Mouse (Mus musculus) megakaryocyte, embryonic 14.5 days (primary cell): ENCODE data around the gene Slc37a4.

ENCODE experiments used
- FLI1 ChIP-seq: IDR thresholded peaks from 2 replicates; pipeline ENCODE4 v1.6.1; 2012; ENCODE audit warnings: low read length, inconsistent platforms, mixed read lengths
- GATA1 ChIP-seq: IDR thresholded peaks from 3 replicates; pipeline ENCODE4 v1.6.1; 2012; ENCODE audit warnings: mixed read lengths, low read length, inconsistent platforms, borderline replicate concordance

GRCm38 (mm10) chr9:44417892-44418363 is 21.3 kb downstream of the Slc37a4 start:
- TF ChIP-seq GATA1 (no peak), FLI1 (no peak)
